Mouse (Mus musculus) left cerebral cortex, adult 11 months (tissue): ENCODE measurements around the gene March10.

ENCODE experiments used
- DNase-seq: peaks from one replicate; pipeline ENCODE4 v3.0.0; 2022; ENCODE audit warnings: low spot score

March10 gene

GRCm38 (mm10) chr11:105312972-105313632 is 143.4 kb downstream of the March10 start:
- DNase-seq = no peak

GRCm38 (mm10) chr11:105312311-105312942 is 144.1 kb downstream of the March10 start:
- DNase-seq = no peak

- DNase-seq = no peak
Observed at GRCm38 (mm10) chr11:105311291-105311975, 145.1 kb downstream of the March10 start.
